Mouse (Mus musculus): ENCODE measurements around the gene Pitx1.

Gene Pitx1

GRCm38 (mm10) chr13:55836142-55836625, at the start of gene Pitx1:
TSS of gene Pitx1 (minus strand) at chr13:55836192.
- no peak for DNase-seq (ENCODE audit: low spot score)

DNA sequence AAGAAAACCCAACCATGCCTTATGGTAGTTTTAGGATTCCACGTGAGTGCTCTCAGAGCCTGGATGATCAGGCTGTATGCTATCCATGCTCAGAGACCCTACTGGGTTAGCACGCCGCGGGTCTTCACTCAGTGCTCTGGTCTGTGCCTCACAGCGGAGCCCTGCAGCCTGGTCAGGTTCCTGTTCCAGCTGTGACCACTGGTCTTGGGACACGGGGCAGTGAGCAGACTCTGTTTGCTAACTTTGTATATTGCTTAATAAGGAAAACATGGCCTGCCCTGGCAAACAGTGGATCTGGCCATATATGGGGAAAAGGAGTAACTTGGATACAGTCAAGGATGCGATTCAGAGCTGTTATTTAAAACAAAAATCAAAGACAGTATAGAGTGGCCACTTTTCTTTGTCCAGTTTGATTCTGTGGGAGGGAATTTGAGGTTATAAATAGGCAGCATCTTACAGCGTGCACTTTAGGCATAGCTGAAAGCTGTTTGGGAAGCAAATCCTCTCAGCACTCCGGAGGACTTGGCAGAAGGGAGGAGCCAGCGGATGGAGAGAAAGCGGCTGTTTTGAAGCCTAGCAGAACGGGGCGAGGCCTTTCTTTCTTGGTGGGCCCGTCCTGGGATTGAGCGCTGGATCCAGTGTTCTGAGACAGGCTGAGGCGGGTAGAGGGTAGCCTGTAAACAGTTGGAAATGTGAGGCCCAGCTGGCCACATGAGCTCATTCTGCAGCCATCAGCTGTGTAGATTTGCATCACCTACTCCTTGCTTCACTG, 45.6 kb upstream of the Pitx1 start:
- no peak for DNase-seq (ENCODE audit: low spot score)

- peak; percentile 21 for DNase-seq (ENCODE audit: low spot score)
Measured at GRCm38 (mm10) chr13:55878353-55878752, 42.4 kb upstream of the Pitx1 start.

DNA sequence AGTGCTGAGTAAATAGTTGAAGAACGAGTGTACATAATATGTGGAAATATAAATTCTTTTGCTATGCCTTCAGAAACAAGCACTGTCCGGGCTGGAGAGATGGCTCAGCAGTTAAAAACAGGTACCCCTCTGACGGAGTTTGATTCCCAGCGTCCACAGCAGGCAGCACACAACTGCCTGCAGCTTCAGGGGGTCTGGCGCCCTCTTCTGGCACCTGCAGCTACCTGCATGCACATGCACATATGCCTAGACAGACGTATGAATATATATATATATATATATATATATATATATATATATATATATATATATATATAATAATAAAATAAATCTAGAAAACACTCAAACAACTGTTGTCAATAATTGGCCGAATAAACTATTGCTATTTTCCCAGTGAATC, 35.4 kb upstream of the Pitx1 start:
- no peak for DNase-seq (ENCODE audit: low spot score)

DNA sequence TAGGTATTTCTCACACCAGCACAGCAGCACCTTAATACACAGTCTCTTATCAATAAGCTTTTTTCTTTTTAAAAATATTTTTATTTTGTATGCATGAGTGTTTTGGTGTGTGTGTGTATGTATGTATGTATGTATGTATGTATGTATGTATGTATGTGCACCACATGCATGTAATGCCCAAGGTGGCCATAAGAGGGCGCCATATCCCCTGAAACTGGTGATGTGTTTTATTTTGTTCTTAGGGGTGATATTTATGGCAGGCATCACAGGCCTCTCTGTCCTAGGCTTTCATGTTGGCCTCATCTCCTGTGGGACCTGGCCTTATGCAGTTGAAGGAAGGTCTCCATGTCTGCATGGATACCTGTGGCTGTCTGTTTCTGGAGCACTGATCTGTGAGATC, 34.0 kb upstream of the Pitx1 start:
- peak; percentile 22 for DNase-seq (ENCODE audit: low spot score)

- no peak for DNase-seq (ENCODE audit: low spot score)
Measured at GRCm38 (mm10) chr13:55867540-55868103, 31.6 kb upstream of the Pitx1 start.

GRCm38 (mm10) chr13:55860483-55860882, 24.5 kb upstream of the Pitx1 start:
- DNase-seq (ENCODE audit: low spot score) = no peak

- DNase-seq (ENCODE audit: low spot score) = no peak
Measured at GRCm38 (mm10) chr13:55858463-55858862, 22.5 kb upstream of the Pitx1 start.

- no peak for DNase-seq (ENCODE audit: low spot score)
Measured at GRCm38 (mm10) chr13:55855793-55856192, 19.8 kb upstream of the Pitx1 start.

GRCm38 (mm10) chr13:55852205-55852604, 16.2 kb upstream of the Pitx1 start:
- DNase-seq (ENCODE audit: low spot score) = no peak

DNA sequence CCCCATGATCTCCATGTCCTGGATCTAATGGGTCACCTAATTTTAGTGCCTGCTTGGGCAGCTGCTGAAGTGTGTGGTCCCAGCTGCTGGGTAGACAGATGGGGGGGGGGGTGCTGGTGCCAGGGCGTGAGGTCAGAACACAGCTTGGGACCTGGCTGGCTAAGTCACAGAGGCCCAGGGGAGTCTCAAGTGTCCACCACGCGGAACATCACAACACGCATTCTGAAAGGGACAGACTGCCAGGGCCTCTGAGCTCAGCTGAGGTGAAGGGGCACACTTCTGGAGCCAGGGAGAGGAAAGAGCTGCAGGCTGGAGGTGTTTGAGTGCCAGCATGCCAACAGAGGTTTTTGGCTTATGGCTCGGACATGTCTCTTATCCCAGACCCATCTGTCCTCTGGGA, 14.7 kb upstream of the Pitx1 start:
- no peak for DNase-seq (ENCODE audit: low spot score)

- DNase-seq (ENCODE audit: low spot score) = no peak
Measured at GRCm38 (mm10) chr13:55848604-55849190, 12.7 kb upstream of the Pitx1 start.

DNA sequence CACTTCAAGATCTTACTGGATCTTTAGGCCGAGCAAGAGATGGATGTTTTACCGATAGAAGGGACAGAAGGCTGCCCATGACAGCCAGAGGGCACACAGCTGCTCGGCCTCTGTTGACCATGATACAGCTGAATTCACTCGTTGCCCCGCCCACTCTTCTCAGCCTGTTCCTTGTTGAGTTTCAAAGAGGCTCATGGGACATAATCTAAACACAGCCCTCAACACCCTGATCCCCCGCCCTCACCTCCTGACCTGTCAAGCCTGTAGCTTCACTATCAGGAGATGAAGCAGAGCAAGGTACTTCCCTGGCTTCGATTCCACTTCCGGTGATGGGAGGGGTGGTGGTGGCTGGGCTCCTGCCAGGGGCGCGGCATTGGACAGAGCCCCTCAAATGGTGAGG, 11.8 kb upstream of the Pitx1 start:
- no peak for DNase-seq (ENCODE audit: low spot score)

DNA sequence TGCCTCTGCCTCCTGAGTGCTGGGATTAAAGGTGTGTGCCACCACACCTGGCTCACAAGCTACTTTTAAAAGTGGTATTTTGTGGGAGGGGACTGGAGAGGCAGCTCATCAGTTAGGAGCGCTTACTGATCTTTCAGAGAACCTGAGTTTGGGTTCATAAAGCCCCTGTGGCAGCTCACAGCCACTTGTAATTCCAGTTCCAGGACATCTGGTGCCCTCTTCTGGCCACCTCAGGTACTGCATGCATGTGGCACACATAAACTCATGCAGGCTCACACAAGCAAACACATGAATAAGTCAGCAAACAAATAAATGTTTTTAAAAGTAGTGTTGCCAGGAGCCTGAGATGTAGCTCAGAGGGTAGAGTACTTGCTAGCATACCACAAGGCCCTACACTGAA, 7.7 kb upstream of the Pitx1 start:
- peak; percentile 62 for DNase-seq (ENCODE audit: low spot score)

DNA sequence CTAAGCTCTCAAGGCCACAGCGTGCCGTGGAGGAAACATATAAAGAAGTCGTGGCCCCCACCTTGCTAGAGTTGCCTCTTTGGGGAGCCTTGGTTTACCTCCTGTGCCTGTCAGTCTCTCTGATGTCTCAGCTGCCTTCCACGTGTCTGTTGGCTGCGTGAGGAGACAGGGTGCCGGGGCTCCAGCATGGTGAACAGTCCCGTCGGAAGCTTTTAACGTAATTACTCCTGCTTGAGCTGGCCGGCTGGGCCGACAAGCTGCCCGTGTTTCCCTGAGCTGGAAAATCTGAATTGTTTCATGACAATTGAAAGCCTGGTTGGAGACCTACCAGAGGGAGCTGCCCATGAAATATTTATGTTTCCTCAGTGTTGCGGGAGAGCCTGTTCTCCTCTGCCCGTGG, 4.2 kb upstream of the Pitx1 start:
- DNase-seq (ENCODE audit: low spot score) = no peak

DNA sequence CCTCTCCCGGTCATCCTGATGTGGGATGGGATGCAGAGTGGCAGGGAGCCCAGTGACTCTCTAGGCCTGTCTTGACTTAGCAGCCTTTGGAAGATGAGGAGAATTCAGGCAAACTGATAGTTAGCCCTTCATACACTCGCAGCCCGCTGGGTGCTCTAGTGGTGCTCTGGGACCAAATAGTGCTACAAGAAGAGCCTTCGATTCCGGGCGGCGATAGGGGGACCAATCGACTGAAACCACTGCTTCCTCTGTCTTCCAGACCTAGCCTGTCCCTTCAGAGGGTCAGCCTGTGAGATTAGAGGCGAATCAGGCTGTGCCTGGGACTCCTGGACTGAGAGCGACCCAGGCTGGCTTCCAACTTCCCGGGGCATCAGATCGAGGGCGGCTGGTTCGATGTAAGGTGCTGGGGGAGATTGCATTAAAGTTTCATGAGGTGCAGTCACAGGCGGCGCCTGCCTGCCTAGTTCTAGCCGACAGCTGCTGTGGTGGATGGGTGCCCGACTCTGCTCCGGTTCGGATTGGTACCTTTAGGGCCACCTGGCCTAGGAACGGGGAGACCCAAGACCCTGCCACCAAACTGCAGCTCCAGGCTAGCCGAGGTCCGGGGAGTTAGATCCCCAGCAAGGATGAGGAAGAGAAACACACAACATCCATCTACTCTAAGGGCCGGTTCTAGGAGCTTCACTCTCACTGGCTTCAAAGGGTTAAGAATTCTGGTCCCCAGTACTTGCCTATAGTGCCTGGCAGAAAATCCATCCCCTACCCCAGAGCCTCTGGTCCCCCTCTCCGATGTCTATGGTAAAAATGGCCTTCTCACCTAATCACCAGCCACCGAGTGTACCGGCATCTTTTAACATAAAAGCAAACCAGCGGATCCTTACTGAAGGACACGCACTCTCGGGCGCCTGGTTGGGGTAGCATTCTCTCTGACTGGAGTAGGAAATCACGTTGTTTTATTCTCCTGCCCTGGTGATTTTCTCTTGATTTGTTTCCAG, 1.1 kb upstream of the Pitx1 start:
- no peak for DNase-seq (ENCODE audit: low spot score)

DNA sequence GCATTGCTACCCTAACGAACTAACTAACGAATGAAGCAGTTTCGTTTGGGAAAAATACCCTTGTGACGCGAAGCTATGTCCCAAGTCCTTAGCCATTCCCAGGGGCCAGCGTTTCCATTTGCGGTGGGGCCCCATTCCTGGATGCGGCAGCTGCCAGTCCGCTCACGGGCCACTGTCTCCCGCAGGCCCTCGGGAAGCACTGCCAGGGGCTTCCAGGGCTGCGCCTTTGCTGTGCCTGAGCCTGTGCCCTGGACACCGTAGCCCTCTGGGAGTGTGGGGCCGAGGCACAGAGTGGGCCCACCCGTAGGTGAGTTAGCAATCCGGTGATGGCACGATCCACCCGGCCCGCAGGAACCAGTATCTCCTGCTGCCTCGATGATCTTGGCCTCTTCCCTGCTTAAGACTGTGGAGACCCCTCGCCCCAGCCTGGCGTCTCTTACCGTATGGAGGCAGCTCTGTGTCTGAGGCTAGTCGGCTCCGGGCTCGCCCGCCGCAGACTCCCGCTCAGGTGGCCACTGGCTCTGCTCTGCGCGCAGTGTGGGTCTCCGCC, 369 bp downstream of the Pitx1 start:
- DNase-seq (ENCODE audit: low spot score) = no peak

GRCm38 (mm10) chr13:55834667-55835066, 1.3 kb downstream of the Pitx1 start:
- DNase-seq (ENCODE audit: low spot score) = no peak

DNA sequence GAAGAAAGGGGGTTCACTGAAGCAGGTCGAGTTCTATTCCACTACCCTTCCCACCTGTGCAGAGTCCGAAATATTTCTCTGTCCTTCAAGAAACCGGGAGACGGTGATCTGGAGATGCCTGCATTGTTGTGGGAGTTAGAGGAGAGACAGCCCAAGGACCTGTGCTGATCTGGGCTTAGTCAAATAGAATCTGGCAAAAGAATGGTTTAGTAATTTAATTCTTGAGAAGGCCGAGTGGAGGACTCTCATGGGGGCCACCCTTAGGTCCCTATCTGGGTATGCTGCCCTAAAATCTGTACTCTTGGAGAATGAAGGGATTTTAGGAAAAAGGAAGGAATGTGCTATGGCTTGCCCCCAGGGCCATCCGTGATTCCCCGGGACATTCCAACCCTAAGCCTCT, 2.1 kb downstream of the Pitx1 start:
- DNase-seq (ENCODE audit: low spot score) = no peak

GRCm38 (mm10) chr13:55832602-55833001, 3.4 kb downstream of the Pitx1 start:
- DNase-seq (ENCODE audit: low spot score) = no peak

DNA sequence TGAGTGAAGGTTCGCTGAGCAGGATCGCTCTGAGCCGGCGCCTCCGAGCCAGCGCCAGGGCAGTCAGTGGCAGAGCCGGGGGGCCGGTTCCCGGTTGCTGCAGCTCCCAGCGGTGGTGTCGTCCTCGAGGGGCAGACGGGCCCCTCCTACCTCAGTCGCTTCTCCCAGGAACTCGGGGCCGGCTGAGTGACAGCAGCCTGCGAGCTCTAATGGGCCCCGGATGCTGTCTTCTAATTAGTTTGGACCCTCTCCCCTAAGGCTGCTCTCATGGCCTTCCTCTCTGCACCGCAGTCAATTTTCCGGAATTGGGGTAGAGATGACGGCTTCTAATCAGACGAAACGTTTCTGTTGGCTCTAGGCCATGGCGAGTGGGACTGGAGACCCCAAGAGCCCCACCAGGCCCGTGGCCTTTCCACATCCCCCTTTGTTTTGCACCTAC, 4.3 kb downstream of the Pitx1 start:
- DNase-seq (ENCODE audit: low spot score) = no peak

Measured in testis, postnatal 14 days (tissue).